Mouse (Mus musculus): ENCODE measurements around the gene Ppp1r1b.
"Not testable (repeated sequence)": the region's sequence is repeated elsewhere in the genome, so short reads cannot be mapped to it uniquely, and the experiment has no call there.

Ppp1r1b gene

GRCm38 (mm10) chr11:98374266-98374665 is 26.1 kb downstream of the Ppp1r1b start:
- DNase-seq, result no peak

GRCm38 (mm10) chr11:98376756-98377155 is 28.6 kb downstream of the Ppp1r1b start:
- no peak for DNase-seq

GRCm38 (mm10) chr11:98377787-98378186 is 29.6 kb downstream of the Ppp1r1b start:
- no peak for DNase-seq

GRCm38 (mm10) chr11:98379379-98379778 is 31.2 kb downstream of the Ppp1r1b start:
- DNase-seq, result no peak

- no peak for DNase-seq
Observed at GRCm38 (mm10) chr11:98380106-98380505, 31.9 kb downstream of the Ppp1r1b start.

GRCm38 (mm10) chr11:98381651-98382050 is 33.4 kb downstream of the Ppp1r1b start:
- DNase-seq, result no peak

- not testable (repeated sequence) for DNase-seq
Observed at GRCm38 (mm10) chr11:98382405-98382804, 34.2 kb downstream of the Ppp1r1b start.

GRCm38 (mm10) chr11:98383261-98384030 is 35.2 kb downstream of the Ppp1r1b start, which contains the start of gene Tcap:
Tcap (plus strand) TSS chr11:98383811.
- no peak for DNase-seq

- DNase-seq, result no peak
Observed at GRCm38 (mm10) chr11:98384216-98384615, 36.0 kb downstream of the Ppp1r1b start.

GRCm38 (mm10) chr11:98384721-98385637 is 36.8 kb downstream of the Ppp1r1b start:
- no peak for DNase-seq

- no peak for DNase-seq
Observed at GRCm38 (mm10) chr11:98385638-98386585, 37.7 kb downstream of the Ppp1r1b start, which contains the start of gene Pnmt. Pnmt (plus strand) TSS chr11:98386450.

- DNase-seq, result no peak
Observed at GRCm38 (mm10) chr11:98386596-98386995, 38.4 kb downstream of the Ppp1r1b start.

GRCm38 (mm10) chr11:98387056-98387577 is 38.9 kb downstream of the Ppp1r1b start:
- no peak for DNase-seq

GRCm38 (mm10) chr11:98388282-98388681 is 40.1 kb downstream of the Ppp1r1b start:
- no peak for DNase-seq

- peak; percentile 54 to 56 for DNase-seq
Observed at GRCm38 (mm10) chr11:98389221-98389780, 41.1 kb downstream of the Ppp1r1b start.

GRCm38 (mm10) chr11:98390141-98390540 is 41.9 kb downstream of the Ppp1r1b start:
- DNase-seq, result no peak

- DNase-seq, result no peak
Observed at GRCm38 (mm10) chr11:98392034-98392433, 43.8 kb downstream of the Ppp1r1b start.

GRCm38 (mm10) chr11:98392645-98393044 is 44.4 kb downstream of the Ppp1r1b start:
- DNase-seq, result no peak

GRCm38 (mm10) chr11:98393317-98393716 is 45.1 kb downstream of the Ppp1r1b start:
- no peak for DNase-seq

- DNase-seq, result no peak
Observed at GRCm38 (mm10) chr11:98394301-98394700, 46.1 kb downstream of the Ppp1r1b start.

- no peak for DNase-seq
Observed at GRCm38 (mm10) chr11:98395041-98395440, 46.8 kb downstream of the Ppp1r1b start.

- DNase-seq, result no peak
Observed at GRCm38 (mm10) chr11:98397946-98398345, 49.7 kb downstream of the Ppp1r1b start.

All from B cell, adult 2 months (primary cell).